Mouse (Mus musculus) limb, embryonic 10.5 days (tissue): ENCODE results near the gene Cavin3. TPM values are rescaled to one million over a fixed set of nuclear protein-coding genes. Genes with fewer than 3 reads are reported as not detected.
A peak's percentile ranks its signal among the peaks of the same experiment; 100 is the strongest.

ENCODE experiments used
- DNase-seq: peaks from one replicate; pipeline ENCODE4 v3.0.0-alpha.2; 2017; ENCODE audit warnings: low spot score
- H3K27ac ChIP-seq: fragments of 300-500 bp; sonication (generic); 2 replicates; pipeline ENCODE4 v1.5.1; 2016; ENCODE audit warnings: mild to moderate bottlenecking
- H3K27me3 ChIP-seq: fragments of 300-500 bp; sonication (generic); 2 replicates; pipeline ENCODE4 v1.6.1; 2016; ENCODE audit warnings: low read depth, mild to moderate bottlenecking; ENCODE audit not compliant: poor library complexity, severe bottlenecking
- H3K36me3 ChIP-seq: fragments of 300-500 bp; sonication (generic); 2 replicates; pipeline ENCODE4 v1.6.1; 2016; ENCODE audit warnings: mild to moderate bottlenecking, moderate library complexity
- H3K4me1 ChIP-seq: fragments of 300-500 bp; sonication (generic); 2 replicates; pipeline ENCODE4 v1.6.1; 2016
- H3K4me3 ChIP-seq: fragments of 300-500 bp; sonication (generic); 2 replicates; pipeline ENCODE4 v1.5.1; 2016; ENCODE audit warnings: mild to moderate bottlenecking, moderate library complexity
- H3K9me3 ChIP-seq: fragments of 300-500 bp; sonication (generic); replicated peaks from 2 replicates; pipeline ENCODE4 v1.6.1; 2016; ENCODE audit warnings: mild to moderate bottlenecking
- WGBS: fragments of 180-500 bp; shearing (Covaris S2); methylation state at CpG from one replicate; pipeline ENCODE4 v1.1.7; 2016; 5-methylcytosine and 5-hydroxymethylcytosine counted together
- polyA plus RNA-seq: library from polyadenylated mRNA; unstranded; fragments of >200 nt; fragmentation: Nextera tagmentation; extraction: Ambion mirVana; gene quantifications from 2 replicates; pipeline ENCODE4 v1.2.1, GENCODE M21; 2016

Cavin3 gene
- 20.4 and 21.6 TPM in 2 replicates for polyA plus RNA-seq

GRCm38 (mm10) chr7:105481505-105482411, at the start of gene Cavin3:
TSS of gene Cavin3 (minus strand) at chr7:105482300.
- DNase-seq: peak; percentile 72
- peak within 1 kb of the TSS; percentile 86 for H3K27ac ChIP-seq
- H3K4me1 ChIP-seq: peaks cover 15% of the 10 kb centered on the region
- H3K4me3 ChIP-seq: peak within 1 kb of the TSS; percentile 60
- H3K27me3 ChIP-seq: peaks cover 45% of the 10 kb centered on the region
- no peaks in the 10 kb centered on the region for H3K9me3 ChIP-seq
- 3% methylated on average over 59 of the region's 63 CpGs for WGBS
- H3K36me3 ChIP-seq: no peaks in the 10 kb centered on the region

GRCm38 (mm10) chr7:105528094-105528493, 46.0 kb upstream of the Cavin3 start:
- DNase-seq: no peak
- H3K9me3 ChIP-seq: no peaks in the 10 kb centered on the region
- H3K27me3 ChIP-seq: peaks cover 27% of the 10 kb centered on the region
- no peaks in the 10 kb centered on the region for H3K4me1 ChIP-seq
- no peak overlapping the region for H3K4me3 ChIP-seq
- H3K36me3 ChIP-seq: no peaks in the 10 kb centered on the region
- no peak overlapping the region for H3K27ac ChIP-seq
- WGBS: 89% methylated on average over 4 of the region's 4 CpGs

GRCm38 (mm10) chr7:105527306-105527937, 45.3 kb upstream of the Cavin3 start:
- DNase-seq: no peak
- 50% methylated on average over 1 of the region's 1 CpGs for WGBS
- Histone ChIP-seq H3K4me3 (no peak overlapping the region), H3K27ac (no peak overlapping the region), H3K36me3 (no peaks in the 10 kb centered on the region), H3K4me1 (no peaks in the 10 kb centered on the region), H3K27me3 (peaks cover 32% of the 10 kb centered on the region), H3K9me3 (no peaks in the 10 kb centered on the region)

GRCm38 (mm10) chr7:105524222-105524621, 42.1 kb upstream of the Cavin3 start:
- Histone ChIP-seq H3K4me3 (no peak overlapping the region), H3K27me3 (peaks cover 50% of the 10 kb centered on the region), H3K4me1 (peaks cover 13% of the 10 kb centered on the region), H3K9me3 (no peaks in the 10 kb centered on the region), H3K36me3 (no peaks in the 10 kb centered on the region), H3K27ac (no peak overlapping the region)
- no peak for DNase-seq
- 87% methylated on average over 2 of the region's 2 CpGs for WGBS

GRCm38 (mm10) chr7:105520201-105520600, 38.1 kb upstream of the Cavin3 start:
- H3K4me1 ChIP-seq: peaks cover 13% of the 10 kb centered on the region
- peaks cover 69% of the 10 kb centered on the region for H3K27me3 ChIP-seq
- WGBS: 19% methylated on average over 6 of the region's 6 CpGs
- no peak overlapping the region for H3K27ac ChIP-seq
- H3K9me3 ChIP-seq: no peaks in the 10 kb centered on the region
- H3K36me3 ChIP-seq: no peaks in the 10 kb centered on the region
- no peak for DNase-seq
- H3K4me3 ChIP-seq: no peak overlapping the region

- no peaks in the 10 kb centered on the region for H3K36me3 ChIP-seq
- H3K27ac ChIP-seq: no peak overlapping the region
- H3K4me1 ChIP-seq: peaks cover 16% of the 10 kb centered on the region
- no peak overlapping the region for H3K4me3 ChIP-seq
- no peaks in the 10 kb centered on the region for H3K9me3 ChIP-seq
- peaks cover 66% of the 10 kb centered on the region for H3K27me3 ChIP-seq
- WGBS: 82% methylated on average over 2 of the region's 2 CpGs
- no peak for DNase-seq
Measured at GRCm38 (mm10) chr7:105519771-105520170, 37.7 kb upstream of the Cavin3 start.

GRCm38 (mm10) chr7:105519336-105519735, 37.2 kb upstream of the Cavin3 start:
- Histone ChIP-seq H3K4me1 (peaks cover 16% of the 10 kb centered on the region), H3K27ac (no peak overlapping the region), H3K4me3 (no peak overlapping the region), H3K9me3 (no peaks in the 10 kb centered on the region), H3K27me3 (peaks cover 66% of the 10 kb centered on the region), H3K36me3 (no peaks in the 10 kb centered on the region)
- WGBS: 62% methylated on average over 11 of the region's 11 CpGs
- no peak for DNase-seq

GRCm38 (mm10) chr7:105516669-105517360, 34.7 kb upstream of the Cavin3 start:
- peaks cover 52% of the 10 kb centered on the region for H3K27me3 ChIP-seq
- no peak for DNase-seq
- no peaks in the 10 kb centered on the region for H3K36me3 ChIP-seq
- no peak overlapping the region for H3K4me3 ChIP-seq
- H3K9me3 ChIP-seq: no peaks in the 10 kb centered on the region
- 58% methylated on average over 9 of the region's 9 CpGs for WGBS
- no peak overlapping the region for H3K27ac ChIP-seq
- H3K4me1 ChIP-seq: peaks cover 16% of the 10 kb centered on the region

GRCm38 (mm10) chr7:105515178-105515577, 33.1 kb upstream of the Cavin3 start:
- Histone ChIP-seq H3K4me3 (no peak overlapping the region), H3K36me3 (no peaks in the 10 kb centered on the region), H3K27me3 (peaks cover 45% of the 10 kb centered on the region), H3K4me1 (peaks cover 11% of the 10 kb centered on the region; the same call in 1 of the 2 replicates), H3K27ac (no peak overlapping the region), H3K9me3 (no peaks in the 10 kb centered on the region)
- DNase-seq: peak; percentile 79
- WGBS: 11% methylated on average over 5 of the region's 5 CpGs

GRCm38 (mm10) chr7:105514561-105514960, 32.5 kb upstream of the Cavin3 start:
- no peaks in the 10 kb centered on the region for H3K36me3 ChIP-seq
- peaks cover 43% of the 10 kb centered on the region for H3K27me3 ChIP-seq
- no peaks in the 10 kb centered on the region for H3K9me3 ChIP-seq
- 40% methylated on average over 5 of the region's 5 CpGs for WGBS
- no peak overlapping the region for H3K4me3 ChIP-seq
- no peak for DNase-seq
- H3K4me1 ChIP-seq: peaks cover 5% of the 10 kb centered on the region; the same call in 1 of the 2 replicates
- no peak overlapping the region for H3K27ac ChIP-seq

GRCm38 (mm10) chr7:105513845-105514291, 31.8 kb upstream of the Cavin3 start:
- no peak overlapping the region for H3K27ac ChIP-seq
- no peak for DNase-seq
- 56% methylated on average over 5 of the region's 5 CpGs for WGBS
- no peak overlapping the region for H3K4me3 ChIP-seq
- no peaks in the 10 kb centered on the region for H3K9me3 ChIP-seq
- H3K36me3 ChIP-seq: no peaks in the 10 kb centered on the region
- H3K4me1 ChIP-seq: peaks cover 3% of the 10 kb centered on the region; the same call in 1 of the 2 replicates
- peaks cover 36% of the 10 kb centered on the region for H3K27me3 ChIP-seq

- H3K9me3 ChIP-seq: no peaks in the 10 kb centered on the region
- H3K4me3 ChIP-seq: no peak overlapping the region
- H3K36me3 ChIP-seq: no peaks in the 10 kb centered on the region
- DNase-seq: no peak
- 91% methylated on average over 5 of the region's 5 CpGs for WGBS
- H3K27me3 ChIP-seq: peaks cover 6% of the 10 kb centered on the region; the same call in 1 of the 2 replicates
- H3K27ac ChIP-seq: no peak overlapping the region
- peaks cover 2% of the 10 kb centered on the region; the same call in 1 of the 2 replicates for H3K4me1 ChIP-seq
Measured at GRCm38 (mm10) chr7:105510143-105510542, 28.0 kb upstream of the Cavin3 start.
